17 mouse cellular contexts compared by ENCODE assay signal in the genomic region with DNA sequence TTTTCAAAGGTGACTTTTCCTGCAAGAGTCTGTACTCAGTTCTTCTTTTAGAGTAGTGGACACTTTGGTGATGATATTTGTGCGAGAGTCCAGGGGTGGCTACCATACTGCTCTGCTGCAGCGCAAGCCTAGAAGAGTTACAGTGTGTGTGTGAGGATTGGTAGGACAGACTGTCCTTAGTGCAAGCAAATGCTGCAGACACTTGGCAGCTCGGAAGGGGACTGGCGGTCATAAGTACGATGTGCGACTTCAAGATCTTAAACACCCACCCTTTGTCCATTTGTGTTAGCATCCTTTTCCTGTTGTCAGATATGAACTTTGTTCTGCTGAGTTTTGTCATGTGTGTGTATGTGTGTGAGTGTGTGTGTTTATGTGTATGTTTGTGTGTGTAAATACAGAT.
DNase-seq lines count a peak whose midpoint lies in the region; ATAC-seq and TF ChIP-seq lines count a peak whose summit lies in the region.
"Had no signal": no experiment of that assay in that cellular context is flagged by ENCODE, and none has a peak within 500 bp of the region (broad histone marks: within the 10 kb centered on the region; RNA-seq: fewer than 3 reads in every experiment).

No protein-coding gene starts in this region.

- H3K4me2 ChIP-seq in forebrain, embryonic 11.5 days (ENCODE audit: low read depth, low read length, severe bottlenecking): peak overlapping the region; percentile 48
- peak overlapping the region; percentile 31; the same call in 1 of the 2 replicates for H3K4me2 ChIP-seq in hindbrain, embryonic 11.5 days (replicated peaks; ENCODE audit: low read depth, low read length)
- H3K4me2 ChIP-seq in midbrain, embryonic 12.5 days (replicated peaks): peak overlapping the region; percentile 45
- H3K4me2 ChIP-seq: heart, embryonic 12.5 days; liver, embryonic 12.5 days; lung, embryonic 15.5 days; stomach, embryonic 15.5 days had no signal

- H3K9me3 ChIP-seq in forebrain, embryonic 11.5 days (ENCODE audit: control insufficient read depth, low read length): no peaks in the 10 kb centered on the region
- H3K9me3 ChIP-seq in hindbrain, embryonic 11.5 days (ENCODE audit: control insufficient read depth, low read length): no peaks in the 10 kb centered on the region
- no peaks in the 10 kb centered on the region for H3K9me3 ChIP-seq in midbrain, embryonic 12.5 days
- H3K9me3 ChIP-seq: heart, embryonic 12.5 days; liver, embryonic 12.5 days; lung, embryonic 15.5 days; stomach, embryonic 15.5 days had no signal

- ATAC-seq in forebrain, embryonic 11.5 days (replicated peaks; ENCODE audit: low FRiP score): no peak
- no peak for ATAC-seq in hindbrain, embryonic 11.5 days (ENCODE audit: low FRiP score)
- ATAC-seq in midbrain, embryonic 12.5 days (ENCODE audit: low FRiP score, low read depth): no peak
- ATAC-seq: intestine, embryonic 16.5 days; liver, embryonic 12.5 days had no signal

- H3K9ac ChIP-seq in forebrain, embryonic 11.5 days (ENCODE audit: low read length): no peak overlapping the region; the same call in 1 of the 2 replicates
- H3K9ac ChIP-seq in hindbrain, embryonic 11.5 days (ENCODE audit: low read depth, low read length): peak overlapping the region; percentile 11; the same call in 1 of the 2 replicates
- no peak overlapping the region for H3K9ac ChIP-seq in midbrain, embryonic 12.5 days (replicated peaks)
- H3K9ac ChIP-seq: heart, embryonic 12.5 days; liver, embryonic 12.5 days; lung, embryonic 15.5 days; stomach, embryonic 15.5 days had no signal

- no peak for TF ChIP-seq POLR2A in brain, embryonic 14.5 days (IDR thresholded peaks at IDR 0.05; ENCODE audit: borderline replicate concordance, extremely low read depth, insufficient read depth, insufficient read length, poor library complexity, severe bottlenecking)

- H3K27ac ChIP-seq in forebrain, embryonic 11.5 days (ENCODE audit: low read depth, low read length): peak overlapping the region; percentile 12; the same call in 1 of the 2 replicates
- H3K27ac ChIP-seq in hindbrain, embryonic 11.5 days (ENCODE audit: low read depth, low read length): no peak overlapping the region
- H3K27ac ChIP-seq in midbrain, embryonic 12.5 days (replicated peaks): no peak overlapping the region
- H3K27ac ChIP-seq: kidney, postnatal 0 days; liver, embryonic 12.5 days; lung, embryonic 15.5 days; macrophage; stomach, embryonic 15.5 days had no signal

- H3K36me3 ChIP-seq in forebrain, embryonic 11.5 days (ENCODE audit: control insufficient read depth, insufficient read depth, low read length): no peaks in the 10 kb centered on the region
- no peaks in the 10 kb centered on the region for H3K36me3 ChIP-seq in hindbrain, embryonic 11.5 days (ENCODE audit: control insufficient read depth, insufficient read depth, low read length)
- H3K36me3 ChIP-seq in midbrain, embryonic 12.5 days: no peaks in the 10 kb centered on the region
- H3K36me3 ChIP-seq: heart, embryonic 12.5 days; liver, embryonic 12.5 days; lung, embryonic 15.5 days; stomach, embryonic 15.5 days had no signal

- WGBS in forebrain, embryonic 11.5 days: 82% methylated on average over 6 of the region's 6 CpGs
- WGBS in hindbrain, embryonic 11.5 days: 88% methylated on average over 6 of the region's 6 CpGs
- WGBS in midbrain, embryonic 12.5 days: 85% methylated on average over 6 of the region's 6 CpGs

- peak overlapping the region; percentile 16; the same call in 1 of the 2 replicates for H3K4me3 ChIP-seq in forebrain, embryonic 11.5 days (ENCODE audit: low read depth, low read length)
- H3K4me3 ChIP-seq in hindbrain, embryonic 11.5 days (ENCODE audit: low read depth, low read length): peak overlapping the region; percentile 18
- H3K4me3 ChIP-seq in midbrain, embryonic 12.5 days: peak overlapping the region; percentile 17
- H3K4me3 ChIP-seq: heart, embryonic 12.5 days; liver, embryonic 12.5 days; lung, embryonic 15.5 days; stomach, embryonic 15.5 days had no signal

- peaks cover 25% of the 10 kb centered on the region; the same call in 1 of the 2 replicates for H3K4me1 ChIP-seq in forebrain, embryonic 11.5 days (replicated peaks; ENCODE audit: control insufficient read depth, insufficient read depth, low read length)
- H3K4me1 ChIP-seq in hindbrain, embryonic 11.5 days (replicated peaks; ENCODE audit: control insufficient read depth, insufficient read depth, low read length): peaks cover 3% of the 10 kb centered on the region
- H3K4me1 ChIP-seq in midbrain, embryonic 12.5 days: peaks cover 42% of the 10 kb centered on the region
- H3K4me1 ChIP-seq: heart, embryonic 12.5 days; liver, embryonic 12.5 days had no signal

- no peaks in the 10 kb centered on the region for H3K27me3 ChIP-seq in forebrain, embryonic 11.5 days (ENCODE audit: control insufficient read depth, insufficient read depth, low read length)
- H3K27me3 ChIP-seq in hindbrain, embryonic 11.5 days (ENCODE audit: control insufficient read depth, insufficient read depth, low read length): no peaks in the 10 kb centered on the region
- 0 out of 2 replicates have a peak, but pooled peaks cover 4% of the 10 kb centered on the region for H3K27me3 ChIP-seq in midbrain, embryonic 12.5 days
- H3K27me3 ChIP-seq: heart, embryonic 12.5 days; liver, embryonic 12.5 days; lung, embryonic 15.5 days; stomach, embryonic 15.5 days had no signal

- DNase-seq in brain, embryonic 14.5 days (ENCODE audit: low read depth): peak; percentile 65
- DNase-seq in forebrain, embryonic 11.5 days (ENCODE audit: low spot score): no peak
- DNase-seq in hindbrain, embryonic 11.5 days (ENCODE audit: low spot score): no peak
- no peak for DNase-seq in Muller cell, postnatal 12 days (ENCODE audit: inconsistent ontology term)
- no peak for DNase-seq in urinary bladder, postnatal 10 days (ENCODE audit: low spot score)
- no peak for DNase-seq in frontal cortex, postnatal 36 days (ENCODE audit: low spot score in 2 of 2)
- DNase-seq in gastrocnemius, postnatal 25 days: no peak
- DNase-seq: cerebellum, postnatal 14 days; spleen, adult 18-20 months had no signal

- TF ChIP-seq CTCF in brain, embryonic 14.5 days (IDR thresholded peaks at IDR 0.05; ENCODE audit: borderline replicate concordance, extremely low read depth, insufficient read depth, insufficient read length): no peak
